Mouse (Mus musculus) neural tube, embryonic 10.5 days (tissue): ENCODE data around the gene Nt5c.
A peak's percentile ranks its signal among the peaks of the same experiment; 100 is the strongest.
"Not testable (repeated sequence)": the region's sequence is repeated elsewhere in the genome, so short reads cannot be mapped to it uniquely, and the experiment has no call there.

Source experiments
- DNase-seq: peaks from one replicate; pipeline ENCODE4 v3.0.0-alpha.2; 2017; ENCODE audit warnings: low spot score; ENCODE audit errors: extremely low spot score

Gene Nt5c

GRCm38 (mm10) chr11:115491356-115492083 is at the start of gene Nt5c:
Nt5c (minus strand) TSS chr11:115491862.
- peak; percentile 81 for DNase-seq

- no peak for DNase-seq
These were observed 46.4 kb upstream of the Nt5c start for GRCm38 (mm10) chr11:115538045-115538444.

- DNase-seq: no peak
These were observed 45.4 kb upstream of the Nt5c start for GRCm38 (mm10) chr11:115536856-115537568.

- DNase-seq: peak; percentile 99
These were observed 44.5 kb upstream of the Nt5c start, which contains the start of gene Sumo2 for GRCm38 (mm10) chr11:115536038-115536681. Sumo2 (minus strand) TSS chr11:115536276.

GRCm38 (mm10) chr11:115535401-115536037 is 43.9 kb upstream of the Nt5c start:
- peak; percentile 81 for DNase-seq

GRCm38 (mm10) chr11:115534759-115535371 is 43.2 kb upstream of the Nt5c start:
- no peak for DNase-seq

GRCm38 (mm10) chr11:115526446-115526845 is 34.8 kb upstream of the Nt5c start:
- not testable (repeated sequence) for DNase-seq

- DNase-seq: no peak
These were observed 31.0 kb upstream of the Nt5c start for GRCm38 (mm10) chr11:115522703-115523102.

- no peak for DNase-seq
These were observed 30.6 kb upstream of the Nt5c start for GRCm38 (mm10) chr11:115522238-115522637.

GRCm38 (mm10) chr11:115521080-115521479 is 29.4 kb upstream of the Nt5c start:
- DNase-seq: no peak

- DNase-seq: no peak
These were observed 28.6 kb upstream of the Nt5c start for GRCm38 (mm10) chr11:115520218-115520617.

- no peak for DNase-seq
These were observed 27.9 kb upstream of the Nt5c start for GRCm38 (mm10) chr11:115519581-115519980.

GRCm38 (mm10) chr11:115518693-115519092 is 27.0 kb upstream of the Nt5c start:
- no peak for DNase-seq

GRCm38 (mm10) chr11:115516942-115517341 is 25.3 kb upstream of the Nt5c start:
- DNase-seq: no peak

- DNase-seq: no peak
These were observed 23.4 kb upstream of the Nt5c start for GRCm38 (mm10) chr11:115515021-115515420.

- peak; percentile 95 for DNase-seq
These were observed 22.6 kb upstream of the Nt5c start, which contains the start of gene Jpt1 for GRCm38 (mm10) chr11:115514238-115514663. Jpt1 (minus strand) TSS chr11:115514387.

GRCm38 (mm10) chr11:115513271-115514237 is 21.9 kb upstream of the Nt5c start:
- peak; percentile 74 for DNase-seq

GRCm38 (mm10) chr11:115512407-115513183 is 20.9 kb upstream of the Nt5c start:
- peak; percentile 37 for DNase-seq

- no peak for DNase-seq
These were observed 20.3 kb upstream of the Nt5c start for GRCm38 (mm10) chr11:115512004-115512403.
